Mouse (Mus musculus) C2C12 (cell line): ENCODE measurements around the gene Retreg1.

Source experiments
- CEBPB ChIP-seq: IDR thresholded peaks from one replicate; pipeline ENCODE4 v1.6.1; 2011; ENCODE audit warnings: low read depth, mild to moderate bottlenecking, control low read depth, moderate library complexity
- CTCF ChIP-seq: IDR thresholded peaks from one replicate; pipeline ENCODE4 v1.5.1; 2011; ENCODE audit not compliant: control insufficient read depth, insufficient read depth, insufficient read length
- FOSL1 ChIP-seq: IDR thresholded peaks from one replicate; pipeline ENCODE4 v1.8.0; 2011; ENCODE audit warnings: mild to moderate bottlenecking, low read length; ENCODE audit not compliant: poor library complexity, insufficient read depth, severe bottlenecking
- MAX ChIP-seq: IDR thresholded peaks from one replicate; pipeline ENCODE4 v1.6.1; 2011; ENCODE audit warnings: mild to moderate bottlenecking, control low read depth
- MYOD1 ChIP-seq: IDR thresholded peaks from one replicate; pipeline ENCODE4 v1.6.1; 2011; ENCODE audit warnings: low read depth; ENCODE audit not compliant: control insufficient read depth, insufficient read length
- MYOG ChIP-seq: IDR thresholded peaks from one replicate; pipeline ENCODE4 v1.6.1; 2011; ENCODE audit not compliant: control insufficient read depth, insufficient read length; ENCODE audit errors: extremely low read depth
- USF1 ChIP-seq: IDR thresholded peaks from one replicate; pipeline ENCODE4 v1.6.1; 2011; ENCODE audit warnings: low read depth, mild to moderate bottlenecking, control low read depth, moderate library complexity

DNA sequence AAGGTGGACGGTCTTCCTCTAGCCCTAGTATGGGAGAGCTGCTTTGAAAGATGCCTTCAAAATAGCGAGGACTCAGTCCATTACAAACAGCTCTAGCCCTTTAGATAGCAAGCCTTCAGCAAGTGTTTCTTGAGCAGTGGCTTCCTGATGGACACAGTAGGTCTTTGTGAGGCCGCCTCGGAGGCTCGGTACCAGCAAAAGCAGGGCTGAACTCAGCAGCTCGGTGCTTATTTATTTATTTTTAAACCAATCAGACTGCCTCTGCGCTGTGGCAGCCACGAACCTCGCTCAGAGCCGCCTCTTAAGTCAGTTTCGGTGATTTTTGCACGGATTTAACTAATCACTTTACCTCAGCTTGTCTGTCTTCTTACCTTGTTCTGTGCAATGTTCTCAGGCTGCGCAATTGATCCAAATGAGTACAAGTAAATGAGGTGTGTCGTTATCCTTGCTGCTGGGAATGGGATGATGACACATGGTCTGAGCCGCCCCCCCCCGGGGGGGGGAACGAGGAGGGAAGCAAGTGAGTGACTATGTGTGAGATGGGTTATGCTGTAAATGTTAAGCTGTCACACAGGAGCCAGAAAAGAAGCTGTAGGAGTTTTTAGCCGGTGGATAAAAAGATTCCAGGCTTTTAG lies 11.4 kb downstream of the Retreg1 start:
- TF ChIP-seq MAX (no peak), CTCF (no peak), MYOD1 (no peak), USF1 (no peak), FOSL1 (no peak), CEBPB (no peak), MYOG (no peak)
